Mouse (Mus musculus): ENCODE results near the gene Vmn1r116.
"Not testable (repeated sequence)": the region's sequence is repeated elsewhere in the genome, so short reads cannot be mapped to it uniquely, and the experiment has no call there.

Vmn1r116 gene

GRCm38 (mm10) chr7:20871956-20872355 is at the start of gene Vmn1r116:
Vmn1r116 (plus strand) TSS chr7:20872256.
- not testable (repeated sequence) for DNase-seq

GRCm38 (mm10) chr7:20844885-20845284 is 27.2 kb upstream of the Vmn1r116 start, which contains the start of gene Vmn1r115:
Vmn1r115 (minus strand) TSS chr7:20844985.
- DNase-seq, result not testable (repeated sequence)

DNA sequence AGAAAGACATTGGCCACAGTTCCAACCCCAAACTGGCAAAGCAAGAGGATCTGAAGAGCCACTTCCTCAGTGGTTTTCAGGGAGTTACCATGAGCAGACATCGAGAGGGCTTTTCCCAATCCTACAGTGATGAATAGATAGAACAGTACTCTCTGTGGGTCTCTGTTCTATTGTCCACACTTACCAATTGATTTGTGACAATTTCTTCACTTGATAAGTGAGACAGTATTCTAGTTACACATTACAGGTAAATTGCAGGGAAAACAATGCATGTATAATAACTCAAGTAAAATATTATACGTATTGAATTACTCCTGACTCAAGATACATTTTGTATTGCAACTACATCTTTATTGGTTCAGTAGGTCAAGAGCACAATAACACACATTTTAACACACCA is 12.0 kb downstream of the Vmn1r116 start, which contains the start of gene Vmn1r117:
TSS of gene Vmn1r117 (minus strand) at position 101 of the 400 bp plus-strand sequence.
- not testable (repeated sequence) for DNase-seq

DNA sequence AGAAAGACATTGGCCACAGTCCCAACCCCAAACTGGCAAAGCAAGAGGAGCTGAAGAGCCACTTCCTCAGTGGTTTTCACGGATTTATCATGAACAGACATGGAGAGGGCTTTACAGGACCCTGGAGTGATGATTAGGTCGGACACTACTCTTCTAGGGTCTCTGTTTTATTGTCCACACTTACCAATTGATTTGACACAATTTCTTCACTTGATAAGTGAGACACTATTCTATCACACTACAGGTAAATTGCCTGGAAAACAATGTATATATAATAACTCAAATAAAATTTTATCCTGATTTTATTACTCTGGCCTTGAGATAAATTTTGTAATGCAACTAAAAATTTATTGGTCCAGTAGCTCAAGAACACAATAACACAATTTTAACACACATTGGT is 40.2 kb downstream of the Vmn1r116 start, which contains the start of gene Vmn1r118:
TSS of gene Vmn1r118 (minus strand) at position 101 of the 400 bp plus-strand sequence.
- not testable (repeated sequence) for DNase-seq

Data from cerebellum, adult 9-11 months (tissue).